Mouse (Mus musculus) cerebellum, adult 18-20 months (tissue): ENCODE measurements around the gene Pten.

Source experiments
- DNase-seq, 2 experiments: peaks; one replicate each; pipeline ENCODE4 v3.0.0; 2021

The Pten gene

GRCm38 (mm10) chr19:32756900-32757725, at the start of gene Pten:
TSS of gene Pten (plus strand) at chr19:32757497.
- DNase-seq, result peak; percentile 94 to 98

GRCm38 (mm10) chr19:32708996-32709395, 48.3 kb upstream of the Pten start:
- no peak for DNase-seq

GRCm38 (mm10) chr19:32710288-32710687, 47.0 kb upstream of the Pten start:
- DNase-seq, result peak in 1 of 2 experiments; percentile 17

- DNase-seq, result peak; percentile 89 to 95
Observed at GRCm38 (mm10) chr19:32711761-32712541, 45.3 kb upstream of the Pten start.

- DNase-seq, result peak; percentile 85 to 92
Observed at GRCm38 (mm10) chr19:32712588-32713042, 44.7 kb upstream of the Pten start.

GRCm38 (mm10) chr19:32713471-32713870, 43.8 kb upstream of the Pten start:
- no peak for DNase-seq

GRCm38 (mm10) chr19:32715201-32715600, 42.1 kb upstream of the Pten start:
- peak; percentile 85 to 88 for DNase-seq

- DNase-seq, result no peak
Observed at GRCm38 (mm10) chr19:32715681-32716080, 41.6 kb upstream of the Pten start.

GRCm38 (mm10) chr19:32717590-32717989, 39.7 kb upstream of the Pten start:
- DNase-seq, result no peak

- no peak for DNase-seq
Observed at GRCm38 (mm10) chr19:32720319-32720718, 37.0 kb upstream of the Pten start.

- no peak for DNase-seq
Observed at GRCm38 (mm10) chr19:32723817-32724216, 33.5 kb upstream of the Pten start.

- DNase-seq, result no peak
Observed at GRCm38 (mm10) chr19:32726451-32727325, 30.6 kb upstream of the Pten start.

GRCm38 (mm10) chr19:32729785-32730184, 27.5 kb upstream of the Pten start:
- DNase-seq, result no peak

GRCm38 (mm10) chr19:32732922-32733321, 24.4 kb upstream of the Pten start:
- no peak for DNase-seq

- no peak for DNase-seq
Observed at GRCm38 (mm10) chr19:32737844-32738243, 19.5 kb upstream of the Pten start.

GRCm38 (mm10) chr19:32739686-32740085, 17.6 kb upstream of the Pten start, which contains the start of gene Atad1:
TSS of gene Atad1 (minus strand) at chr19:32739786.
- DNase-seq, result no peak

- DNase-seq, result no peak
Observed at GRCm38 (mm10) chr19:32740641-32741345, 16.5 kb upstream of the Pten start.

- no peak for DNase-seq
Observed at GRCm38 (mm10) chr19:32749425-32749824, 7.9 kb upstream of the Pten start.

GRCm38 (mm10) chr19:32752357-32752756, 4.9 kb upstream of the Pten start:
- DNase-seq, result no peak

- peak; percentile 26 to 46 for DNase-seq
Observed at GRCm38 (mm10) chr19:32753386-32753785, 3.9 kb upstream of the Pten start.

- peak; percentile 26 to 50 for DNase-seq
Observed at GRCm38 (mm10) chr19:32754188-32755000, 2.9 kb upstream of the Pten start.
